Mouse (Mus musculus) bone marrow, adult 2 months (tissue): Measurements from ENCODE around the gene Fgfr2.

Experiments used
- CTCF ChIP-seq: fragments of 200-500 bp; IDR thresholded peaks from 2 replicates; pipeline ENCODE4 v1.5.1; 2011; ENCODE audit warnings: low read length, control low read depth; ENCODE audit not compliant: control insufficient read depth, insufficient read depth
- POLR2A ChIP-seq: fragments of 200-500 bp; IDR thresholded peaks from 2 replicates; pipeline ENCODE4 v1.6.1; 2011; ENCODE audit warnings: low read depth, mild to moderate bottlenecking, control low read depth, low read length, borderline replicate concordance; ENCODE audit not compliant: control insufficient read depth

DNA sequence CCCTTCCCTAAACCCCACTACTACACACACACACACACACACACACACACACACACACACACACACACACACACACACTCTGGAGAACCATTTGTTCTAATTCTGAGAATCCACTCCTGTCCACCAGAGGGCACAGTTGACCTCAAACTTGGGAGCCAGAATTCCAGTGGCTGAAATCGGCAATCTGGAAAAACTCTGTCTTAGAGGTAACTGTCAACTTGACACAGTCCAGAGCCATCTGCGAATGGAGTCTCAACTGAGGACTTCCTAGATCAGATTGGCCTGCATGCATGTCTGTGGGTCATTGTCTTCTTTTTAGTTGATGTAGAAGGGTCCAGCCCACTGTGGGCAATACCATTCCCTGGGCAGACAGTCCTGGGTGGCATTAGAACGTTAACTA is 2295.7 kb downstream of the Fgfr2 start:
- no peak for TF ChIP-seq CTCF
- no peak for TF ChIP-seq POLR2A
